Mouse (Mus musculus): Measurements from ENCODE around the gene Nfkbib.
A peak's percentile ranks its signal among the peaks of the same experiment; 100 is the strongest.

The Nfkbib gene

GRCm38 (mm10) chr7:28766173-28766879 is 986 bp downstream of the Nfkbib start, which contains the start of gene Sirt2:
TSS of gene Sirt2 (plus strand) at chr7:28766735.
- peak; percentile 96 for DNase-seq

- DNase-seq, result no peak
Measured at GRCm38 (mm10) chr7:28765211-28765610, 2.1 kb downstream of the Nfkbib start.

- DNase-seq, result no peak
Measured at GRCm38 (mm10) chr7:28761907-28762306, 5.4 kb downstream of the Nfkbib start.

- no peak for DNase-seq
Measured at GRCm38 (mm10) chr7:28758623-28759022, 8.7 kb downstream of the Nfkbib start.

GRCm38 (mm10) chr7:28756079-28756478 is 11.2 kb downstream of the Nfkbib start, which contains the start of gene Ccer2:
TSS of gene Ccer2 (plus strand) at chr7:28756174.
- no peak for DNase-seq

- DNase-seq, result no peak
Measured at GRCm38 (mm10) chr7:28749935-28750334, 17.4 kb downstream of the Nfkbib start.

- peak; percentile 96 for DNase-seq
Measured at GRCm38 (mm10) chr7:28741709-28742438, 25.4 kb downstream of the Nfkbib start, which contains the start of the genes Mrps12 and Sars2. TSS of gene Mrps12 (minus strand) at chr7:28741820. TSS of gene Sars2 (plus strand) at chr7:28741992.

- no peak for DNase-seq
Measured at GRCm38 (mm10) chr7:28741368-28741708, 26.0 kb downstream of the Nfkbib start.

- DNase-seq, result no peak
Measured at GRCm38 (mm10) chr7:28740949-28741348, 26.4 kb downstream of the Nfkbib start.

GRCm38 (mm10) chr7:28739829-28740228 is 27.5 kb downstream of the Nfkbib start:
- DNase-seq, result no peak

GRCm38 (mm10) chr7:28735701-28736100 is 31.6 kb downstream of the Nfkbib start:
- DNase-seq, result no peak

- DNase-seq, result no peak
Measured at GRCm38 (mm10) chr7:28733211-28733610, 34.1 kb downstream of the Nfkbib start.

- peak; percentile 83 for DNase-seq
Measured at GRCm38 (mm10) chr7:28732341-28733142, 34.8 kb downstream of the Nfkbib start.

GRCm38 (mm10) chr7:28727649-28728340 is 39.5 kb downstream of the Nfkbib start:
- DNase-seq, result no peak

- peak; percentile 80 for DNase-seq
Measured at GRCm38 (mm10) chr7:28726600-28726999, 40.7 kb downstream of the Nfkbib start.

- DNase-seq, result no peak
Measured at GRCm38 (mm10) chr7:28724613-28725012, 42.7 kb downstream of the Nfkbib start.

- DNase-seq, result no peak
Measured at GRCm38 (mm10) chr7:28722079-28722478, 45.2 kb downstream of the Nfkbib start.

GRCm38 (mm10) chr7:28720753-28721537 is 46.4 kb downstream of the Nfkbib start:
- no peak for DNase-seq

- DNase-seq, result no peak
Measured at GRCm38 (mm10) chr7:28719650-28720049, 47.7 kb downstream of the Nfkbib start.

- DNase-seq, result no peak
Measured at GRCm38 (mm10) chr7:28719159-28719558, 48.2 kb downstream of the Nfkbib start.

GRCm38 (mm10) chr7:28717726-28718125 is 49.6 kb downstream of the Nfkbib start:
- DNase-seq, result no peak
